Mouse (Mus musculus): Measurements from ENCODE around the gene Acbd4.

The Acbd4 gene

GRCm38 (mm10) chr11:103101481-103101865 lies at the start of gene Acbd4, which contains the start of gene Plcd3:
TSS of gene Acbd4 (plus strand) at chr11:103101682.
TSS of gene Plcd3 (minus strand) at chr11:103101658.
- peak; percentile 68 for DNase-seq

GRCm38 (mm10) chr11:103052078-103052477 lies 49.4 kb upstream of the Acbd4 start:
- no peak for DNase-seq

- no peak for DNase-seq
Observed at GRCm38 (mm10) chr11:103053191-103054076, 48.0 kb upstream of the Acbd4 start.

- peak; percentile 80 for DNase-seq
Observed at GRCm38 (mm10) chr11:103054798-103055197, 46.7 kb upstream of the Acbd4 start.

GRCm38 (mm10) chr11:103056636-103057035 lies 44.8 kb upstream of the Acbd4 start:
- DNase-seq: no peak

- no peak for DNase-seq
Observed at GRCm38 (mm10) chr11:103058499-103059085, 42.9 kb upstream of the Acbd4 start.

- no peak for DNase-seq
Observed at GRCm38 (mm10) chr11:103066191-103067050, 35.1 kb upstream of the Acbd4 start.

GRCm38 (mm10) chr11:103067051-103067361 lies 34.5 kb upstream of the Acbd4 start:
- DNase-seq: no peak

- DNase-seq: no peak
Observed at GRCm38 (mm10) chr11:103067457-103068001, 34.0 kb upstream of the Acbd4 start.

GRCm38 (mm10) chr11:103068272-103068671 lies 33.2 kb upstream of the Acbd4 start:
- DNase-seq: no peak

- DNase-seq: no peak
Observed at GRCm38 (mm10) chr11:103068884-103069283, 32.6 kb upstream of the Acbd4 start.

GRCm38 (mm10) chr11:103069731-103070130 lies 31.8 kb upstream of the Acbd4 start:
- DNase-seq: no peak

- DNase-seq: no peak
Observed at GRCm38 (mm10) chr11:103070322-103070880, 31.1 kb upstream of the Acbd4 start.

- no peak for DNase-seq
Observed at GRCm38 (mm10) chr11:103073671-103074070, 27.8 kb upstream of the Acbd4 start.

- DNase-seq: no peak
Observed at GRCm38 (mm10) chr11:103074121-103074650, 27.3 kb upstream of the Acbd4 start.

- DNase-seq: no peak
Observed at GRCm38 (mm10) chr11:103074796-103075323, 26.6 kb upstream of the Acbd4 start.

GRCm38 (mm10) chr11:103076010-103076409 lies 25.5 kb upstream of the Acbd4 start:
- DNase-seq: no peak

GRCm38 (mm10) chr11:103076581-103076980 lies 24.9 kb upstream of the Acbd4 start:
- no peak for DNase-seq

GRCm38 (mm10) chr11:103078131-103078530 lies 23.4 kb upstream of the Acbd4 start:
- no peak for DNase-seq

GRCm38 (mm10) chr11:103080323-103081091 lies 21.0 kb upstream of the Acbd4 start:
- DNase-seq: peak; percentile 53

- no peak for DNase-seq
Observed at GRCm38 (mm10) chr11:103081631-103082030, 19.9 kb upstream of the Acbd4 start.
